Mouse (Mus musculus) C3H10T1/2 (cell line): ENCODE results near the gene Lrit3. TPM values are rescaled to one million over a fixed set of nuclear protein-coding genes. Genes with fewer than 3 reads are reported as not detected.

Experiments used
- polyA plus RNA-seq, 2 experiments: library from polyadenylated mRNA; unstranded; fragments of >200 nt; fragmentation: generic; extraction: Trizol; gene quantifications; one replicate each; pipeline ENCODE4 v1.2.1; 2012; ENCODE audit warnings: missing spikeins in 2 of 2

The Lrit3 gene
- not detected for polyA plus RNA-seq

DNA sequence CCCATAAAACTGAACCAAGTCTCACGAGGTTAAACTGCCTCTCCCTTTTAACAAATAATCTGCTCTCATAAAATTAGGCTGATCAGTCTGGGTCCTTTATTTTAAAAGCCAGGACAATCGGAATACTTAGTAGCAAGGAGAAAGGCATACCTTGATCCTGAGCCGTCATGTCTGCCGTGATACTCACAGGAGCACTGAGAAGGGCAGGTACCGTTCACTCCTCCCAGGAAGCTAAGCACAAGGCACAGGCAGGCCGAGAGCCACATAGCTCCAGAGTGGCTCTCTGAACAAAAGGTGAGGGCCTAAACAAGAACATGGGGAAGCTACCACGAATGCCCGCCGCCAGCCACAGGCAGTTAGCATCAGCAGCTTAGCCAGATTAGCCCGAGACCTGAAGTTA is at the start of gene Lrit3:
Gene Lrit3, minus strand, starts transcription at position 266 of the 400 bp plus-strand sequence.

DNA sequence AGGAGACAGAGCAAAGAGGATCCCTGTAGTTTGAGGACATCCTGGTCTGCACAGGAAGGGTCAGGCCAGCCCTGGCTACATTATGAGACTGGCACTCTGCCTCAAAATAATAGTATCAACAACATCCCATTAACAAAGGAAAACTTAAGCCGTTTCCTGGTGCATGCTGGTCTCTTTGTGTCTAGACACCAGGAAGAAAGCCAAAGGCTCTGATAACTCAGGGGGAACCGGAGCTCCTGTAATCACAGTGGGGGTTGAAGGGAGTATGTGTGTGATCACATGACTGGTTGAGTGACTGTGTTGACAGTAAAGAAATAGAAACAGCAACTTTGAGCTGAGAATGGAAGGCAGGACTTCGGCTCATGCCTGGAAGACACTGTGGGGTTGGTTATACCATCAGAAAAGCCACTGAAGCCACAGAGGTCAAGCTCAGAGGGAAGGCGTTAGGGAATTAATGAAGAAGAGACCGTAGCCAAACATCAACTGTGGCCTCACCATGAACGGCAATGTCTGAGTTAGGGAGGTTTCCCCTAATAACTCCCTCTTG is 31.6 kb upstream of the Lrit3 start, which contains the start of gene Cfi:
Gene Cfi, plus strand, starts transcription at position 497 of the 547 bp plus-strand sequence.

DNA sequence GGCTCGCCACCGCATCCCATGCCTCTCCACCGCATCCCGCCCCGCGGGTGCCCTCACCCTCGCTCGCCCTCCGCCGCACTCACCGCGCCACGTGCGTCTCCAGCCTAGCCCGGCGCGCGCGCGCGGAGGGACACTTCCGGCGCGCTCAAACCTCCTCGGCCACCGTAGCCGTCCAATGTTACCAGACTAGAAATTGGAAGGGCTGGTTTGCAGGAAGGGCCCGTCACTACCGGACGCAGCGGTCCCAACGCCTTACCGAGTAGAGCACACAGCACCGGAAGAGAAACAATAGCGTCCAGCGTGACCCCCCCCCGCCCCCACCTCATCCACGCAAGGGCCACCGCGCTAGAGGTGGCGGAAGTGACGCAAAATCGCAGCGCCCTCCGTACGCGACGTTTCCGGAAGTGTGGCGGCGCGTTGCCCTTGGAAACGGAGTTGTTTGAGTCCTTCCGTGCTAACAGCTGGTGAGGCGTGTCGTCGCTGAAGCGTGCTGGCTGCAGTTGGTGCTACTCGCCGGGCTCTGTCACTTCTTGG is 27.3 kb upstream of the Lrit3 start, which contains the start of gene Gar1:
Gene Gar1, minus strand, starts transcription at position 362 of the 534 bp plus-strand sequence.

DNA sequence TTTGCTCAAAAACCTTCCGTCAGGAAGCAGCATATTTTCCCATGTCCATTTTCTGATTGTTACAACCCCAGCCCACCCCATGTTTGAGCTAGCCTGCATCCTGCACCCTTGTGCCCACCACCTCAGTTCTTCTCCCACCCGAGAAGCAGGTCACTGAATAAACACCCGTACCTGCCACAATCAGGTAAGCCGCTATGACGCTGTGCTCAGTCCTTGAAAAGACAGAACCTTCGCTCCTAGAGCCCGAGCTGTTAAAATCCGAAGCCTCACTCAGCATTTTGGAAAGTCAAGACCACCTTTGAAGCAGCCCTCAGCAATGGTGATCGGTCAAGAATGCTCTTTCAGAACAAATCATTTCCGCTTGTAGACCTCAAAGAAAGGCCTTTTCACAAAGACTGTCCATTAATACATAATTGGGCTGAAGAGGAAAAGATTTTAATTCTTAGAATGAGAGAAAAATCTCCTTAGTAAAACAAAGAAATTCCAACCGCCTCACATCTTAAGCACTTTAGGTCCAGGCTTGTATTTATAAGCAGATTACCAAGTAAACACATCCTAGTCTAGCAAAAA is 18.5 kb upstream of the Lrit3 start, which contains the start of gene Rrh:
Gene Rrh, minus strand, starts transcription at position 382 of the 570 bp plus-strand sequence.

DNA sequence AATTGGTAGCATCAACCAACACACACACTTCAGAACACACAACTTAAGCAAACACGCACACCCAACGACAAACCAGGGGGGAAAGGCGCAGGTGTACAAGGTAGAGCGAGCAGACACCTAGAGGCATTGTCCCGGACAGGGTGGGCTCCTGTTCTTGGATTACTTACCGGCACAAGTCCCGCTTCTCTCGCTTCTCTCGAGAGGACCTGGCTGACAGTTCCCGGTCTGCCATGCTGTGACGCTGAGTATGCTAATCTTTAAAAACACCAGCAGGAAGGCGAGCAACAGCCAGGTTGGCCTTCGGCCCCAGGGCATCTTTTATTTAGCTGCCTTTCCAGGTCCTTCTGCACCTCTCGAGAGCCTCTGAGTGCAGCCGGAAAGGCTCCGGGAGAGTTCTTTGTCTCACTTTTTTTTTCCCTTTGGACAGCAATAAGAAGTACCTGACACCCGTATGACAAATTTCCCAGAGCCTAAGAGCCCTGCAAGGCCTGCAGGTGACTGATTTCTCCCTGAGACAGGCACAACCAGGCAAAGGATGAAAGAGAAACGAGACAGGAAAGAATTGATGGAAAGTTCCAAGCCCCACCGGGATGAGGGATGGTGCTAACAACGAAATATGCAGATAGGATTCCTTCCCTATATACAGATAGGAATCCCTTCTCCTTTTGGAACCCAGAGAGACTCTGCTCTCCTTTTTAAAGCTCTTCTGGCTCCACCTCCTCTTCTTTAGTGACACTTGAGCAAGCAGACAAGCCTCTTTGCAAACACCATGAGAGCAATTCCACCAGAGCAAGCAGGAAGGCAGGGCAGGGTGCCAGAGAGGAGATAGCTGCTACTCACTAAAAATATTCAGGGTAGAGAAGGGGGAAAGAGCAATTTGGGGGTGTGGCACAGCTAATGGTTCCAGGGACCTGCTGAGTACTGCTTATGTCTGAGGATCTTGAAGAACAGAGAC is 48.9 kb downstream of the Lrit3 start, which contains the start of gene Egf:
Gene Egf, minus strand, starts transcription at position 667 of the 955 bp plus-strand sequence.

Other genes starting within 250 kb of the Lrit3 start
- under 1 TPM; 0.02 to 0.72 TPM for gene Egf, start 48.7 kb downstream of the Lrit3 start, polyA plus RNA-seq
- gene Rrh, start 18.6 kb upstream of the Lrit3 start, polyA plus RNA-seq = under 1 TPM in 1 of 2 experiments, not detected in 1; 0.01 TPM
- gene Gar1, start 27.4 kb upstream of the Lrit3 start, polyA plus RNA-seq = 100 to 1,000 TPM in 1 of 2 experiments, 10 to 100 TPM in 1; 56.9 to 163 TPM
- gene Cfi, start 31.9 kb upstream of the Lrit3 start, polyA plus RNA-seq = not detected
- gene Pla2g12a, start 74.6 kb upstream of the Lrit3 start, polyA plus RNA-seq = 10 to 100 TPM; 13.5 to 19.3 TPM
- gene Casp6, start 97.4 kb upstream of the Lrit3 start, polyA plus RNA-seq = 10 to 100 TPM in 1 of 2 experiments, 1 to 10 TPM in 1; 3.5 to 33.2 TPM
- gene Mcub, start 166.2 kb upstream of the Lrit3 start, polyA plus RNA-seq = 10 to 100 TPM; 14.2 to 20.9 TPM